Mouse (Mus musculus): ENCODE measurements around the gene Rftn2.

- TF ChIP-seq ZNF384 (IDR thresholded peaks at IDR 0.05; ENCODE audit: low read depth, low read length) (no peak), MAFK (IDR thresholded peaks at IDR 0.05; ENCODE audit: insufficient read depth, low read depth, low read length) (no peak)
These were observed 24.5 kb downstream of the Rftn2 start for GRCm38 (mm10) chr1:55201850-55202752.

Measured in ES-E14 (cell line).